Mouse (Mus musculus) forebrain, embryonic 13.5 days (tissue): ENCODE measurements around the gene Loxl1. TPM values are rescaled to one million over a fixed set of nuclear protein-coding genes. Genes with fewer than 3 reads are reported as not detected.

Source experiments
- ATAC-seq: fragments of 200-750 bp; cut with Nextera tagmentation; 2 replicates; pipeline ENCODE4 v1.8.0; 2017
- H3K27ac ChIP-seq: fragments of 300-500 bp; sonication (generic); 2 replicates; pipeline ENCODE4 v1.5.1; 2015; ENCODE audit warnings: inconsistent platforms, mild to moderate bottlenecking, moderate library complexity
- H3K27me3 ChIP-seq: fragments of 300-500 bp; sonication (generic); 2 replicates; pipeline ENCODE4 v1.6.1; 2015; ENCODE audit warnings: mild to moderate bottlenecking, inconsistent platforms
- H3K36me3 ChIP-seq: fragments of 300-500 bp; sonication (generic); 2 replicates; pipeline ENCODE4 v1.6.1; 2015; ENCODE audit warnings: mild to moderate bottlenecking, inconsistent platforms; ENCODE audit not compliant: poor library complexity, severe bottlenecking
- H3K4me1 ChIP-seq: fragments of 300-500 bp; sonication (generic); 2 replicates; pipeline ENCODE4 v1.6.1; 2015; ENCODE audit warnings: inconsistent platforms
- H3K4me2 ChIP-seq: fragments of 300-500 bp; sonication (generic); 2 replicates; pipeline ENCODE4 v1.6.1; 2015; ENCODE audit warnings: inconsistent platforms, mild to moderate bottlenecking, moderate library complexity
- H3K4me3 ChIP-seq: fragments of 300-500 bp; sonication (generic); 2 replicates; pipeline ENCODE4 v1.5.1; 2015; ENCODE audit warnings: mild to moderate bottlenecking, inconsistent platforms
- H3K9ac ChIP-seq: fragments of 300-500 bp; sonication (generic); 2 replicates; pipeline ENCODE4 v1.6.1; 2015; ENCODE audit warnings: mild to moderate bottlenecking, inconsistent platforms
- H3K9me3 ChIP-seq: fragments of 300-500 bp; sonication (generic); replicated peaks from 2 replicates; pipeline ENCODE4 v1.6.1; 2016; ENCODE audit warnings: inconsistent platforms
- WGBS: fragments of 180-500 bp; shearing (Covaris S2); methylation state at CpG from one replicate; pipeline ENCODE4 v1.1.7; 2015; 5-methylcytosine and 5-hydroxymethylcytosine counted together
- polyA plus RNA-seq: library from polyadenylated mRNA; unstranded; fragments of >200 nt; fragmentation: Nextera tagmentation; extraction: Ambion mirVana; gene quantifications from 2 replicates; pipeline ENCODE4 v1.2.1, GENCODE M21; 2015

Loxl1 gene
- polyA plus RNA-seq, 1 experiment from 2014 or later = 5.0 TPM

DNA sequence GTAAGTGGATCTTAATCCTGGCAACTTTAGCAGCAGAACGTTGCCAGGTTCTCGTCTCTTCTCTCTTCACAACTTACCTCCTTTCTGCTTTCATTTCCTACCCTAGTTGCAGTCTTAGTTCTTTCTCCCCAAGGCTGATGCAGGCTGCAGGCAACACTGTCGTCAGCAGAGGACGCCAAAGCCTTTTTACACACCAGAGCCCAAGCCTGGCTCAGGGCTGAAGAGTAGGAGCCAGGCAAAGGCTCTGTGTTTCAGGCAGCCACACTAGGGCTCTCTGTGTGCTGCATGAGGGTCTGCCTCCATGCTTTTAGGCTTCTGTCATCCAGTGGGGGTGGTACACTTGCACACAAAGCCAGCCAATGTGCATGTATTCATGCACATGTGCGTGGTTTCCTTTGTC, 17.3 kb upstream of the Loxl1 start:
- WGBS = 24% methylated on average over 5 of the region's 5 CpGs
- peak; percentile 87 for ATAC-seq
- Histone ChIP-seq H3K27ac (no peak overlapping the region), H3K36me3 (no peaks in the 10 kb centered on the region), H3K4me1 (peaks cover 13% of the 10 kb centered on the region), H3K9me3 (peaks cover 4% of the 10 kb centered on the region), H3K4me3 (no peak overlapping the region), H3K27me3 (no peaks in the 10 kb centered on the region), H3K9ac (no peak overlapping the region), H3K4me2 (no peak overlapping the region)

DNA sequence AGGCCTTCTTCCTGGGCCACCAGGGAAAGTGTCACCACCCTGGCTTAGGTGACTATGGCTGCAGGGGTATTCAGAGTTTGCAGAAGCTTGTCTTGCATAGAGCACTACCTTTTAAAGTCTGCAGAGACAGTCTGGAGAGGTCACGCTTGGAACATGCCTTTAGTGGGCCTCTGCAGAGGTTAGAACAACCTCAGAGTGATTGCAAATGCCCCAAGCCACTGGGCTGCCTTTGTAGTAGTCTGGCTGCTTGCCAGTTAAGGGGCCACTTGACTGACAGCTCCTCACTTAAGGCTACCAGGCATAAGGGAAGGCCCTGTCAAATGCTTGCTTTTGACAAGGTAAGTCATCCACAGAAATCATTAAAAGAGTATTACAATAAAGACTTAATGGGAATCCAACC, 14.4 kb upstream of the Loxl1 start:
- H3K9me3 ChIP-seq = no peaks in the 10 kb centered on the region
- H3K9ac ChIP-seq = no peak overlapping the region
- WGBS = 30% methylated on average over 1 of the region's 1 CpGs
- H3K4me1 ChIP-seq = peaks cover 13% of the 10 kb centered on the region
- ATAC-seq = no peak
- no peaks in the 10 kb centered on the region for H3K36me3 ChIP-seq
- no peak overlapping the region for H3K4me2 ChIP-seq
- H3K27ac ChIP-seq = no peak overlapping the region
- H3K4me3 ChIP-seq = no peak overlapping the region
- no peaks in the 10 kb centered on the region for H3K27me3 ChIP-seq

DNA sequence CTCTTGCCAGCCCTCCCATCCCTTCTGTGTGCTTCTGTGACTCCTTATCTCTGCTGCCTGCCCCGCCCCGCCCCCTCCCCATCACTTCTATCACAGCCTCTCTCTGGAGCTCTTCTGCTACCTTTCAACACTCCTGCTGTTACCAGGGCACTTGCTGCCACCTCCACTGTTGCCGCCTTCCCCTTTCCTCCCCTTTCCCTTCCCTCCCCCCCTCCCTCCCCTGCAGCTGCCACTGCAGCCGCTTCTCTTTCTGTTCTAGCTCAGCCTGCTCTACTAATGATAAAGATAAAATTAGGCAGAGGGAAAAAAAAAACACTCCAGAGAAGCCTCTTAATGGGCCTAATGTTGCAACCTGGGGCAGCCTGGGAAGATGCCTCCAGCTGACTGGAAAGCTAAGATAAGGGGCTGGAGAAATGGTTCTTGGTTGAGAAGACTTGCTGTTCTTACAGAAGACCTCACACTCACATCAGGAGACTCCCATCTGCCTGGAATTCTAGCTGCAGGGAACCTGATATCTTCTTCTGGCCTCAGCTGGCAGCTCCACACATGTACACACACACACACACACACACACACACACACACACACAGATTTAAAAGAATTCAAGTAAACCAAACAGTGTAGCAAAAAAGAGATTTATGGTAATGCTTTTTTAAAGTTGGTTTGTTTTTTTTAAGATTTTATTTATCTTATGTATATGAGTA, 13.6 kb upstream of the Loxl1 start:
- Histone ChIP-seq H3K9ac (no peak overlapping the region), H3K4me2 (no peak overlapping the region), H3K36me3 (no peaks in the 10 kb centered on the region), H3K27me3 (no peaks in the 10 kb centered on the region), H3K4me3 (no peak overlapping the region), H3K4me1 (peaks cover 13% of the 10 kb centered on the region), H3K9me3 (0 out of 2 replicates have a peak, but pooled peaks cover 3% of the 10 kb centered on the region), H3K27ac (peak overlapping the region; percentile 48)
- ATAC-seq = 0 out of 2 replicates have a peak, but pooled peaks have one; percentile 13
- WGBS = 18% methylated on average over 4 of the region's 4 CpGs

DNA sequence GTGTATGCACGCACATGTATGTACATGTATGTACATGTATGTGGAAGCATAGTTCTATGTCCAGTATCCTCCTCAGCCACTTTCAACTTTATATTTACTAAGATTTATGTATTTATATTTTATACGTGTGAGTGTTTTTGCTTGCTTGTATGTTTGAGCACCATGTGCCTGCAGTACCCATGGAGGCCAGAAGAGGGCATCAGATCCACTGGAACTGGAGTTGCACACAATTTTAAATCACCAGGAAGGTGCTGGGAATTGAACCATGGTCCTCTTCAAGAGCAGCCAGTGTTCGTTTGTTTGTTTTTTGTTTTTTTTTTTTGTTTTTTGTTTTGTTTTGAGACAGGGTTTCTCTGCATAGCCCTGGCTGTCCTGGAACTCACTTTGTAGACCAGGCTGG, 8.7 kb upstream of the Loxl1 start:
- no peak overlapping the region for H3K27ac ChIP-seq
- no peak overlapping the region for H3K4me3 ChIP-seq
- H3K9me3 ChIP-seq = peaks cover 4% of the 10 kb centered on the region; the same call in 1 of the 2 replicates
- ATAC-seq = no peak
- 96% methylated on average over 3 of the region's 3 CpGs for WGBS
- no peaks in the 10 kb centered on the region for H3K27me3 ChIP-seq
- no peak overlapping the region for H3K4me2 ChIP-seq
- no peaks in the 10 kb centered on the region for H3K36me3 ChIP-seq
- H3K4me1 ChIP-seq = peaks cover 6% of the 10 kb centered on the region; the same call in 1 of the 2 replicates
- no peak overlapping the region for H3K9ac ChIP-seq

DNA sequence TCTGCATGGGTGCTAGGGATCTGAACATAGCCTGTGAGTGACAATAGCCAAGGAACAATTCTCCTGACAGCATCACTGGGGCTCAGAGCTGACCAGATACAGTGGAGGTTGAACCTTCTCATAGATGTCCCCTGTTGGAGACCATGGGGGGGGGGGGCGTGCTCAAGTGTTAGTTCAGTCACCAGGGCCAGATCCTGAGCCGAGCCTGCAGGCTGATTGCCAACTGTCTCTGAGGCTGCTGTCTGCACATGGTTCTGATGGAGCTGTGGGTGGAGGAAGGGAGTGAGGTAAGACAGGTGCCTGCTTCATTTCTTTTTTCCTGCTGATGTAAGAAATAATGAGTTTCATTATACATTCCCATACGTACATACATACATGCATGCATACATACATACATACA, 5.3 kb upstream of the Loxl1 start:
- Histone ChIP-seq H3K4me1 (peaks cover 22% of the 10 kb centered on the region), H3K4me2 (no peak overlapping the region), H3K9me3 (peaks cover 4% of the 10 kb centered on the region; the same call in 1 of the 2 replicates), H3K27me3 (peaks cover 7% of the 10 kb centered on the region), H3K4me3 (no peak overlapping the region), H3K27ac (no peak overlapping the region), H3K9ac (no peak overlapping the region), H3K36me3 (no peaks in the 10 kb centered on the region)
- ATAC-seq = no peak
- WGBS = 75% methylated on average over 3 of the region's 3 CpGs

DNA sequence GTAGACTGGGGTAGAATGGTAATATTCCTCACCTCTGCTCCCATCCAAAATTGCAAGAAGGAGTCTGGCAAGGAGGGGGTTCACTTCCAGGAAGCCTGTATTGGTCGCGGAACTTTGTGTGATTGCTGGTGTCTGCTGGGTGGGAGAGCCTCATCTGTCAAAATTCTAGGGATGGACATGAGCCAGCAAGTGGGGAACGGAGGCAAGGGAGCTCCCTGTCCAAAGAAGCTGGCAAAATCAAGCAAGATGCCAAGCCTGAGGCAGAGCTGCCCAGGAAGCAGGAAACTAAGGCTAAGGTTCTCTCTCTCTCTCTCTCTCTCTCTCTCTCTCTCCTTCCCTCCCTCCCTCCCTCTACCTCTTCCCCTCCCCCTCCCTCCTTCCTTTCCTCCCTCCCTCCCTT, 4.4 kb upstream of the Loxl1 start:
- WGBS = 64% methylated on average over 3 of the region's 3 CpGs
- ATAC-seq = no peak
- no peak overlapping the region for H3K4me2 ChIP-seq
- no peak overlapping the region for H3K4me3 ChIP-seq
- no peaks in the 10 kb centered on the region for H3K36me3 ChIP-seq
- H3K9me3 ChIP-seq = peaks cover 4% of the 10 kb centered on the region; the same call in 1 of the 2 replicates
- no peak overlapping the region for H3K9ac ChIP-seq
- no peak overlapping the region for H3K27ac ChIP-seq
- peaks cover 31% of the 10 kb centered on the region for H3K4me1 ChIP-seq
- H3K27me3 ChIP-seq = peaks cover 17% of the 10 kb centered on the region

DNA sequence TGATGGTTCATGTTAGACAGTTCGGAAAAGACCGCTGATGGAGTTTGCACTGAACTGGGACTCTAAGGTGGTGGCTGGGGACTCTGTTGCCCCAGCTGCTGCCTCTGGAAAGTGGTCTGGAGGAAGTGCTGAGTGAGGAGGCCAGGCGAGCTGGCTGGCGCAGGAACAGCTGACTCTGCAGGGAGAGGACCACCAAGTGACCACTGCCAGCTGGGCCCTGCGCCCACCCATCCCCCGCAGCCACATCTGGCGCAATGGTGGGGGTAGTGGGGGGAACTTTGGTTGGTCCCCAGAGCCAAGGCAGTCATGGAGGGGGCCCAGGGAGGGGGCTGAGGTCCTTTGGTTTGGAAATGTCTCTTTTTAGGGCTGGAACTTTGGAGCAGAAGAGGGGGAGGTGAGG, 3.8 kb upstream of the Loxl1 start:
- Histone ChIP-seq H3K4me3 (no peak overlapping the region), H3K27ac (no peak overlapping the region), H3K9me3 (peaks cover 2% of the 10 kb centered on the region; the same call in 1 of the 2 replicates), H3K4me2 (no peak overlapping the region), H3K4me1 (peaks cover 37% of the 10 kb centered on the region), H3K27me3 (peaks cover 23% of the 10 kb centered on the region), H3K36me3 (no peaks in the 10 kb centered on the region), H3K9ac (no peak overlapping the region)
- 78% methylated on average over 7 of the region's 7 CpGs for WGBS
- ATAC-seq = no peak

DNA sequence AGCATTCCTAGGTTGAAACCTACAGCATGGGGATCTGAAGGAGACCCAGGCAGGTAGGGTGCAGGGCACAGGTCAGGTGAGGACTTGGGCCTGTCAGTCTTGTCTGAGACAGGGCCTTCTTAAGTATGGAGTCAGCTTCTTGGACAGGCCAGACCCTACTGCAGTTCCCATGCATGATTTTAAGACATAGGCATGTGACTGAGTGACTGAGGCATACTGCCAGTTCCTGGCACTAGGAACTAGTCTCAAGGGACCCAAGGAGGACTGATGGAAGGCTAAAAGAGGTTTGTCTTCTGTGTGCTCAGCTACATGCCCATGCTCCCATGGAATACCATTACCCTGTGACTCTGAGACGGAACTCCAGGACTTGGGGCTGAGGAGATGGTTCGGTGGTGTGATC, 2.9 kb upstream of the Loxl1 start:
- peaks cover 40% of the 10 kb centered on the region for H3K4me1 ChIP-seq
- H3K9ac ChIP-seq = no peak overlapping the region
- H3K4me3 ChIP-seq = no peak overlapping the region
- H3K27ac ChIP-seq = peak overlapping the region; percentile 75
- no peak for ATAC-seq
- no peaks in the 10 kb centered on the region; the same call in 1 of the 2 replicates for H3K9me3 ChIP-seq
- H3K27me3 ChIP-seq = peaks cover 31% of the 10 kb centered on the region
- H3K36me3 ChIP-seq = no peaks in the 10 kb centered on the region
- H3K4me2 ChIP-seq = no peak overlapping the region
- WGBS = 88% methylated on average over 2 of the region's 2 CpGs

DNA sequence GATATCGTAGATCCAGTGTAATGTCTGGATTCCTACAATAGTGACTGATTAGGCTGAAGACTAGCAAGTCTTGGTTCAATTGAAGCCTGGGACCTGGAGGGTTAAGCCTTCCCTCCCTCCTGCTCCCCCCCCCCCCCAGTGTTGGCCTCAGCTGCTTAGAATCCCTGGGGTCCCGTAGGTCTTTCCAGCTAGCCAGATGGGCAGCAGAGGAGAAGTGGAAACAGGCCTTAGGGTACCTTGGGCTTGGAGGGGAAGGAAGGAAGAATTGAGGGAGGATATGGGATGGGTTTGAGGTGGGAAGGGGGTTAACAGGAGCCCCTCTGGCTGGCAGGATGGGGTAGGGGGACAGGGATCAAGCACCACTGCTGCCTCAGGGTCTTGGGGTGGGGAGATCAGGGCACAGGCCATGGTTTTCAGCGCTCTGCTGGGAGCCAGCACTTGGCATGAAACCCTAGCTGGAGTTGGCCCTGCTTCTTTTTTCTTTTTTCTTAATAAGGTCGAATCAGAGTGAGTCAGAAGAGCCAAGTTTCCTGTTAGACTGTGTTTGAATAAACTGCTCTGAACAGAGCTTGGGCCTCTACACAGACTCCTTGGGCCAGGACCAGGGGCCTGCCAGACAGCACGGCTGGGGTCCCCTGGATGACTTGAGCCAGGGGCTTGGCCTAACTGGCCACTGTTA, 1.8 kb upstream of the Loxl1 start:
- Histone ChIP-seq H3K4me3 (no peak overlapping the region), H3K9me3 (no peaks in the 10 kb centered on the region; the same call in 1 of the 2 replicates), H3K27me3 (peaks cover 35% of the 10 kb centered on the region), H3K27ac (peak overlapping the region; percentile 75), H3K36me3 (no peaks in the 10 kb centered on the region), H3K4me1 (peaks cover 46% of the 10 kb centered on the region), H3K4me2 (no peak overlapping the region), H3K9ac (no peak overlapping the region)
- 34% methylated on average over 5 of the region's 5 CpGs for WGBS
- ATAC-seq = peak; percentile 46; the same call in 1 of the 2 replicates

DNA sequence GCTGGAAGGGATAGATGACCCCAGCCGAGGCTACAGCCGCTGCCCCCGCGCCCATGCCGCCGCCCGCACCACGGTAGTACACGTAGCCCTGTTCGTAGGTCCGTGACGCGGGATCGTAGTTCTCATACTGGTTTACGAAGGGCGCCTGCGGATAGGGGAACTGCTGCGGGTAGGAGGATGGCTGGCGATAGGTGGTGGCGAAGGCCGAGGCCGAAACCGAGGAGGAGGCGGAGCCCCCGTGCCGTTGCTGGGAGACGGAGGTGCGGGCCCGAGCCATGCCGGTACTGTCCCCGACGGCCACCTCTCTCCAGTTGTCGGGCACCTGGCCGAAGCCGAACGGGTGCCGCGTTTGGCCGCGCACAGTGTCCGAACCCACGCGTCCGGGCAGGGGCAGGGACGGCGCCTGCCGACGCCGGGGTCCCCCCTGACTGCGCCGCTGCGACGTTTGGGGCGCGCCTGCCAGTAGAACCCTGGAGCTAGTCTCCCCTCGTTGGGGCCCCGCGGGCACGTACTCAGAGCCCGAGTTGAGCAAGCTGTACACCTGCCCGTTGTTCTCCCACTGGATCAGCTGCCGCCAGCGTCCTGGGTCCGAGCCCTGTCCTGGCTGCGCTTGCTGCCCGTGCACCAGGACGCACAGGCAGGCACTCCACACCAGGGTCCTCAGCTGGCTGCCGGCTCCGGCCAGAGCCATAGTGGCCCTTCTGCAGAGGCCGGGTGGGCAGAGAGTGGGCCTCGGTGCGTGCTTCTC, 616 bp downstream of the Loxl1 start:
- H3K4me2 ChIP-seq = peak overlapping the region; percentile 70
- H3K27ac ChIP-seq = no peak overlapping the region; the same call in 1 of the 2 replicates
- peaks cover 35% of the 10 kb centered on the region for H3K27me3 ChIP-seq
- no peaks in the 10 kb centered on the region for H3K9me3 ChIP-seq
- H3K4me3 ChIP-seq = peak overlapping the region; percentile 43
- H3K4me1 ChIP-seq = peaks cover 57% of the 10 kb centered on the region
- no peaks in the 10 kb centered on the region for H3K36me3 ChIP-seq
- ATAC-seq = peak; percentile 11; the same call in 1 of the 2 replicates
- H3K9ac ChIP-seq = peak overlapping the region; percentile 47
- WGBS = under 1% methylated on average over 72 of the region's 72 CpGs

DNA sequence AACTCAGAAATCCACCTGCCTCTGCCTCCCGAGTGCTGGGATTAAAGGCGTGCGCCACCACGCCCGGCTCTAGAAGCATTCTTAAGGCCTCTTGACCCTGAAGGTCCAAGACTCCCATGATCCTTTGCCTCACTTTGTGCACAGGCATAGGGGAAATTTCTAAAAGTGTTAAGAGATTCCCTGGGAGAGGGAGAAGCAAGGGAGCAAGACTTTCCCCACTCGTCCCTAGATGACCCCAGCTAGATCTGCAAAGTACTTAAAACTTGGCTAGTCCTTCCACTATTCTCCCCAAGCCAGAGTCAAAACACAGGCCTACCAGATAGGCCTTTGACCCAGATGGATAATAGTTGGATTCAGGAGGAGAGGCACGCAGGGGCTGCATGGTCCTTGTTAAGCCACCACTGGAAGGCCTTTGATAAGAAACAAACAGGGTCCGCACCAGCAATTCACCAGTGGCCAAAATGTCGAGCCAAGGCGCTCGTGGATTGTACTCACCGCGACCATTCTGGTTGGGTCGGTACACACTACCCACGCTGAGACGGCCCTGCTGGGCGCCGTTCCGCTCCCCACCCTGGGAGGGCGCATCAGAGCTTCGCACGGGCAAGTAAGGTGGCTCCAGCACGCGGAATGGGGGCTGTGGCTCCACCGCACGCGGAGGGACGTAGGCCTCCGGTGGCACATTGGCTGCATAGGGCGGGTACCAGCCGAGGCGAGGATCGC, 1.6 kb downstream of the Loxl1 start:
- Histone ChIP-seq H3K9me3 (no peaks in the 10 kb centered on the region), H3K4me2 (peak overlapping the region; percentile 70), H3K27ac (no peak overlapping the region), H3K36me3 (no peaks in the 10 kb centered on the region), H3K27me3 (peaks cover 35% of the 10 kb centered on the region), H3K4me1 (peaks cover 57% of the 10 kb centered on the region), H3K9ac (peak overlapping the region; percentile 47; the same call in 1 of the 2 replicates), H3K4me3 (peak overlapping the region; percentile 43)
- 58% methylated on average over 33 of the region's 33 CpGs for WGBS
- no peak for ATAC-seq
